Mouse (Mus musculus) fibroblast of lung, adult 2 months (primary cell): Measurements from ENCODE around the gene Gpr160.

Experiments used
- DNase-seq: peaks from one replicate; pipeline ENCODE4 v3.0.0-alpha.2; 2011; ENCODE audit warnings: low read depth

Gpr160 gene

GRCm38 (mm10) chr3:30904658-30905057 is 48.9 kb downstream of the Gpr160 start:
- no peak for DNase-seq

GRCm38 (mm10) chr3:30917160-30917559 is 61.4 kb downstream of the Gpr160 start:
- no peak for DNase-seq

- no peak for DNase-seq
Observed at GRCm38 (mm10) chr3:30927664-30928063, 71.9 kb downstream of the Gpr160 start.

GRCm38 (mm10) chr3:30929828-30930227 is 74.1 kb downstream of the Gpr160 start:
- peak; percentile 23 for DNase-seq

- DNase-seq: no peak
Observed at GRCm38 (mm10) chr3:30934384-30934783, 78.6 kb downstream of the Gpr160 start.
